Mouse (Mus musculus) embryonic facial prominence, embryonic 10.5 days (tissue): ENCODE measurements around the gene Gtf2h1. TPM values are rescaled to one million over a fixed set of nuclear protein-coding genes. Genes with fewer than 3 reads are reported as not detected.
"Not testable (repeated sequence)": the region's sequence is repeated elsewhere in the genome, so short reads cannot be mapped to it uniquely, and the experiment has no call there.

Source experiments
- DNase-seq: peaks from one replicate; pipeline ENCODE4 v3.0.0-alpha.2; 2017; ENCODE audit warnings: low spot score
- H3K27ac ChIP-seq: fragments of 300-500 bp; sonication (generic); replicated peaks from 2 replicates; pipeline ENCODE4 v1.5.1; 2016; ENCODE audit warnings: mild to moderate bottlenecking
- H3K27me3 ChIP-seq: fragments of 300-500 bp; sonication (generic); replicated peaks from 2 replicates; pipeline ENCODE4 v1.6.1; 2016; ENCODE audit warnings: low read depth, mild to moderate bottlenecking; ENCODE audit not compliant: poor library complexity, severe bottlenecking
- H3K36me3 ChIP-seq: fragments of 300-500 bp; sonication (generic); replicated peaks from 2 replicates; pipeline ENCODE4 v1.6.1; 2016; ENCODE audit warnings: mild to moderate bottlenecking, moderate library complexity
- H3K4me1 ChIP-seq: fragments of 300-500 bp; sonication (generic); 2 replicates; pipeline ENCODE4 v1.6.1; 2016
- H3K4me3 ChIP-seq: fragments of 300-500 bp; sonication (generic); 2 replicates; pipeline ENCODE4 v1.5.1; 2016; ENCODE audit warnings: mild to moderate bottlenecking, moderate library complexity
- H3K9me3 ChIP-seq: fragments of 300-500 bp; sonication (generic); 2 replicates; pipeline ENCODE4 v1.6.1; 2016; ENCODE audit warnings: mild to moderate bottlenecking
- WGBS: fragments of 180-500 bp; shearing (Covaris S2); methylation state at CpG from one replicate; pipeline ENCODE4 v1.1.7; 2016; 5-methylcytosine and 5-hydroxymethylcytosine counted together
- polyA plus RNA-seq: library from polyadenylated mRNA; unstranded; fragments of >200 nt; fragmentation: Nextera tagmentation; extraction: Ambion mirVana; gene quantifications from 2 replicates; pipeline ENCODE4 v1.2.1, GENCODE M21; 2016

Gene Gtf2h1
- polyA plus RNA-seq, 1 experiment from 2014 or later, result 49.3 TPM

- peak overlapping the region; percentile 100 for H3K27ac ChIP-seq
- no peaks in the 10 kb centered on the region for H3K27me3 ChIP-seq
- peak overlapping the region; percentile 96 for H3K4me3 ChIP-seq
- under 1% methylated on average over 31 of the region's 31 CpGs for WGBS
- no peak for DNase-seq
- H3K9me3 ChIP-seq, result no peaks in the 10 kb centered on the region
- H3K4me1 ChIP-seq, result peaks cover 23% of the 10 kb centered on the region
- peaks cover 31% of the 10 kb centered on the region for H3K36me3 ChIP-seq
Observed at GRCm38 (mm10) chr7:46796206-46796679, 340 bp downstream of the Gtf2h1 start.

GRCm38 (mm10) chr7:46796779-46797178 lies 876 bp downstream of the Gtf2h1 start:
- Histone ChIP-seq H3K4me3 (peak overlapping the region; percentile 96), H3K36me3 (peaks cover 37% of the 10 kb centered on the region), H3K27ac (no peak overlapping the region), H3K27me3 (no peaks in the 10 kb centered on the region), H3K4me1 (peaks cover 23% of the 10 kb centered on the region), H3K9me3 (no peaks in the 10 kb centered on the region)
- no peak for DNase-seq
- WGBS, result 58% methylated on average over 6 of the region's 6 CpGs

GRCm38 (mm10) chr7:46810325-46810724 lies 14.4 kb downstream of the Gtf2h1 start:
- no peak for DNase-seq
- Histone ChIP-seq H3K36me3 (peaks cover 97% of the 10 kb centered on the region), H3K27ac (no peak overlapping the region), H3K4me1 (no peaks in the 10 kb centered on the region), H3K4me3 (no peak overlapping the region), H3K9me3 (no peaks in the 10 kb centered on the region), H3K27me3 (no peaks in the 10 kb centered on the region)
- WGBS, result 95% methylated on average over 6 of the region's 6 CpGs

GRCm38 (mm10) chr7:46814012-46814411 lies 18.1 kb downstream of the Gtf2h1 start:
- no peaks in the 10 kb centered on the region for H3K27me3 ChIP-seq
- H3K36me3 ChIP-seq, result peaks cover 95% of the 10 kb centered on the region
- no peak for DNase-seq
- no peaks in the 10 kb centered on the region for H3K9me3 ChIP-seq
- WGBS, result 93% methylated on average over 4 of the region's 4 CpGs
- H3K4me1 ChIP-seq, result no peaks in the 10 kb centered on the region
- no peak overlapping the region for H3K27ac ChIP-seq
- no peak overlapping the region for H3K4me3 ChIP-seq

- not testable (repeated sequence) for H3K27ac ChIP-seq
Observed at GRCm38 (mm10) chr7:46820876-46821632, 25.2 kb downstream of the Gtf2h1 start.

GRCm38 (mm10) chr7:46827046-46827802 lies 31.3 kb downstream of the Gtf2h1 start:
- 81% methylated on average over 20 of the region's 20 CpGs for WGBS
- no peak overlapping the region for H3K4me3 ChIP-seq
- peaks cover 25% of the 10 kb centered on the region for H3K36me3 ChIP-seq

More at GRCm38 (mm10) chr7:46820876-46821632, 25.2 kb downstream of the Gtf2h1 start:
- WGBS, result 93% methylated on average over 15 of the region's 15 CpGs
- DNase-seq, H3K4me1 ChIP-seq, H3K9me3 ChIP-seq, H3K4me3 ChIP-seq, H3K27me3 ChIP-seq: not testable (repeated sequence)
- peaks cover 79% of the 10 kb centered on the region for H3K36me3 ChIP-seq

GRCm38 (mm10) chr7:46827803-46828184 lies 31.9 kb downstream of the Gtf2h1 start:
- Histone ChIP-seq H3K9me3 (no peaks in the 10 kb centered on the region), H3K36me3 (peaks cover 19% of the 10 kb centered on the region), H3K4me1 (peaks cover 7% of the 10 kb centered on the region), H3K27ac (no peak overlapping the region), H3K27me3 (no peaks in the 10 kb centered on the region), H3K4me3 (no peak overlapping the region)
- 88% methylated on average over 2 of the region's 2 CpGs for WGBS
- no peak for DNase-seq

More at GRCm38 (mm10) chr7:46827046-46827802, 31.3 kb downstream of the Gtf2h1 start:
- Histone ChIP-seq H3K9me3 (no peaks in the 10 kb centered on the region), H3K4me1 (peaks cover 7% of the 10 kb centered on the region), H3K27ac (no peak overlapping the region), H3K27me3 (no peaks in the 10 kb centered on the region)
- no peak for DNase-seq

GRCm38 (mm10) chr7:46829911-46830310 lies 34.0 kb downstream of the Gtf2h1 start:
- Histone ChIP-seq H3K9me3 (no peaks in the 10 kb centered on the region), H3K27me3 (no peaks in the 10 kb centered on the region), H3K4me3 (no peak overlapping the region), H3K27ac (no peak overlapping the region), H3K4me1 (peaks cover 13% of the 10 kb centered on the region), H3K36me3 (no peaks in the 10 kb centered on the region)
- WGBS, result 89% methylated on average over 12 of the region's 12 CpGs
- no peak for DNase-seq

GRCm38 (mm10) chr7:46830799-46831590 lies 35.1 kb downstream of the Gtf2h1 start:
- Histone ChIP-seq H3K27me3 (no peaks in the 10 kb centered on the region), H3K4me1 (peaks cover 17% of the 10 kb centered on the region), H3K9me3 (no peaks in the 10 kb centered on the region), H3K27ac (no peak overlapping the region), H3K36me3 (no peaks in the 10 kb centered on the region), H3K4me3 (no peak overlapping the region)
- no peak for DNase-seq
- WGBS, result 66% methylated on average over 13 of the region's 13 CpGs

GRCm38 (mm10) chr7:46831693-46832092 lies 35.8 kb downstream of the Gtf2h1 start:
- Histone ChIP-seq H3K27ac (no peak overlapping the region), H3K36me3 (no peaks in the 10 kb centered on the region), H3K4me1 (peaks cover 17% of the 10 kb centered on the region), H3K27me3 (no peaks in the 10 kb centered on the region), H3K9me3 (no peaks in the 10 kb centered on the region), H3K4me3 (no peak overlapping the region)
- no peak for DNase-seq
- 77% methylated on average over 8 of the region's 8 CpGs for WGBS

- 94% methylated on average over 11 of the region's 11 CpGs for WGBS
- not testable (repeated sequence) for H3K36me3 ChIP-seq, H3K27ac ChIP-seq
Observed at GRCm38 (mm10) chr7:46832112-46832810, 36.4 kb downstream of the Gtf2h1 start.

GRCm38 (mm10) chr7:46833266-46833665 lies 37.4 kb downstream of the Gtf2h1 start:
- Histone ChIP-seq H3K4me3 (no peak overlapping the region), H3K4me1 (peaks cover 24% of the 10 kb centered on the region), H3K36me3 (no peaks in the 10 kb centered on the region), H3K27ac (no peak overlapping the region), H3K9me3 (no peaks in the 10 kb centered on the region), H3K27me3 (no peaks in the 10 kb centered on the region)
- DNase-seq, result peak; percentile 31
- 74% methylated on average over 6 of the region's 6 CpGs for WGBS

More at GRCm38 (mm10) chr7:46832112-46832810, 36.4 kb downstream of the Gtf2h1 start:
- not testable (repeated sequence) for H3K4me3 ChIP-seq, DNase-seq, H3K27me3 ChIP-seq, H3K9me3 ChIP-seq
- H3K4me1 ChIP-seq, result peaks cover 17% of the 10 kb centered on the region
